Mouse (Mus musculus): ENCODE measurements around the gene Pianp. TPM values are rescaled to one million over a fixed set of nuclear protein-coding genes. Genes with fewer than 3 reads are reported as not detected.
A peak's percentile ranks its signal among the peaks of the same experiment; 100 is the strongest.

Gene Pianp
- 104 and 109 TPM in 2 replicates for polyA plus RNA-seq (2012; rRNA removed)

- H3K4me1 ChIP-seq (ENCODE audit: control insufficient read depth, insufficient read depth, low read length), result 0 out of 2 replicates have a peak, but pooled peaks cover 10% of the 10 kb centered on the region
Observed at GRCm38 (mm10) chr6:124996551-124997501, at the start of gene Pianp. TSS of gene Pianp (plus strand) at chr6:124996694.

GRCm38 (mm10) chr6:124953991-124954715 is 42.3 kb upstream of the Pianp start:
- H3K4me3 ChIP-seq (replicated peaks; ENCODE audit: insufficient read depth, low read depth, low read length), result no peak overlapping the region
- H3K4me1 ChIP-seq (ENCODE audit: control insufficient read depth, insufficient read depth, low read length), result no peaks in the 10 kb centered on the region
- no peak for DNase-seq
- H3K27me3 ChIP-seq (ENCODE audit: control insufficient read depth, insufficient read depth, low read length), result no peaks in the 10 kb centered on the region
- H3K27ac ChIP-seq (ENCODE audit: insufficient read depth, low read length), result no peak overlapping the region
- no peak for TF ChIP-seq CTCF (IDR thresholded peaks at IDR 0.05; ENCODE audit: borderline replicate concordance, insufficient read depth, low read depth, low read length)
- no peak for TF ChIP-seq POLR2A (IDR thresholded peaks at IDR 0.05; ENCODE audit: borderline replicate concordance, insufficient read depth, low read length)
- WGBS, result 86% methylated on average over 2 of the region's 2 CpGs

More at GRCm38 (mm10) chr6:124996551-124997501, at the start of gene Pianp:
- Histone ChIP-seq H3K27me3 (ENCODE audit: control insufficient read depth, insufficient read depth, low read length) (no peaks in the 10 kb centered on the region), H3K27ac (ENCODE audit: insufficient read depth, low read length) (peak within 1 kb of the TSS; percentile 47), H3K4me3 (replicated peaks; ENCODE audit: insufficient read depth, low read depth, low read length) (peak within 1 kb of the TSS; percentile 72)
- DNase-seq, result peak; percentile 88 to 89
- no peak for TF ChIP-seq CTCF (IDR thresholded peaks at IDR 0.05; ENCODE audit: borderline replicate concordance, insufficient read depth, low read depth, low read length)
- peak; percentile 40; the same call in 1 of the 2 replicates for TF ChIP-seq POLR2A (IDR thresholded peaks at IDR 0.05; ENCODE audit: borderline replicate concordance, insufficient read depth, low read length)
- under 1% methylated on average over 70 of the region's 78 CpGs for WGBS

- Histone ChIP-seq H3K4me3 (replicated peaks; ENCODE audit: insufficient read depth, low read depth, low read length) (no peak overlapping the region), H3K27me3 (ENCODE audit: control insufficient read depth, insufficient read depth, low read length) (no peaks in the 10 kb centered on the region), H3K4me1 (ENCODE audit: control insufficient read depth, insufficient read depth, low read length) (no peaks in the 10 kb centered on the region; the same call in 1 of the 2 replicates), H3K27ac (ENCODE audit: insufficient read depth, low read length) (no peak overlapping the region)
- WGBS, result 96% methylated on average over 4 of the region's 4 CpGs
- no peak for DNase-seq
- no peak for TF ChIP-seq POLR2A (IDR thresholded peaks at IDR 0.05; ENCODE audit: borderline replicate concordance, insufficient read depth, low read length)
- no peak for TF ChIP-seq CTCF (IDR thresholded peaks at IDR 0.05; ENCODE audit: borderline replicate concordance, insufficient read depth, low read depth, low read length)
Observed at GRCm38 (mm10) chr6:124955212-124955611, 41.3 kb upstream of the Pianp start.

- TF ChIP-seq CTCF (IDR thresholded peaks at IDR 0.05; ENCODE audit: borderline replicate concordance, insufficient read depth, low read depth, low read length) (no peak), POLR2A (IDR thresholded peaks at IDR 0.05; ENCODE audit: borderline replicate concordance, insufficient read depth, low read length) (no peak)
- Histone ChIP-seq H3K27me3 (ENCODE audit: control insufficient read depth, insufficient read depth, low read length) (no peaks in the 10 kb centered on the region), H3K4me3 (replicated peaks; ENCODE audit: insufficient read depth, low read depth, low read length) (no peak overlapping the region), H3K27ac (ENCODE audit: insufficient read depth, low read length) (no peak overlapping the region), H3K4me1 (ENCODE audit: control insufficient read depth, insufficient read depth, low read length) (no peaks in the 10 kb centered on the region; the same call in 1 of the 2 replicates)
- no peak for DNase-seq
- WGBS, result 78% methylated on average over 3 of the region's 3 CpGs
Observed at GRCm38 (mm10) chr6:124958127-124958526, 38.4 kb upstream of the Pianp start.

- TF ChIP-seq CTCF (IDR thresholded peaks at IDR 0.05; ENCODE audit: borderline replicate concordance, insufficient read depth, low read depth, low read length), result no peak
- TF ChIP-seq POLR2A (IDR thresholded peaks at IDR 0.05; ENCODE audit: borderline replicate concordance, insufficient read depth, low read length), result no peak
- Histone ChIP-seq H3K4me3 (replicated peaks; ENCODE audit: insufficient read depth, low read depth, low read length) (no peak overlapping the region), H3K27ac (ENCODE audit: insufficient read depth, low read length) (no peak overlapping the region), H3K4me1 (ENCODE audit: control insufficient read depth, insufficient read depth, low read length) (peaks cover 5% of the 10 kb centered on the region), H3K27me3 (ENCODE audit: control insufficient read depth, insufficient read depth, low read length) (no peaks in the 10 kb centered on the region)
- 71% methylated on average over 13 of the region's 13 CpGs for WGBS
- no peak for DNase-seq
Observed at GRCm38 (mm10) chr6:124959960-124960359, 36.5 kb upstream of the Pianp start.

- no peak for DNase-seq
- H3K4me3 ChIP-seq (replicated peaks; ENCODE audit: insufficient read depth, low read depth, low read length), result no peak overlapping the region
- H3K4me1 ChIP-seq (ENCODE audit: control insufficient read depth, insufficient read depth, low read length), result peaks cover 5% of the 10 kb centered on the region
- TF ChIP-seq POLR2A (IDR thresholded peaks at IDR 0.05; ENCODE audit: borderline replicate concordance, insufficient read depth, low read length) (no peak), CTCF (IDR thresholded peaks at IDR 0.05; ENCODE audit: borderline replicate concordance, insufficient read depth, low read depth, low read length) (no peak)
- H3K27ac ChIP-seq (ENCODE audit: insufficient read depth, low read length), result no peak overlapping the region
- 93% methylated on average over 12 of the region's 12 CpGs for WGBS
- no peaks in the 10 kb centered on the region for H3K27me3 ChIP-seq (ENCODE audit: control insufficient read depth, insufficient read depth, low read length)
Observed at GRCm38 (mm10) chr6:124961021-124961420, 35.5 kb upstream of the Pianp start.

GRCm38 (mm10) chr6:124964638-124965037 is 31.9 kb upstream of the Pianp start:
- WGBS, result 29% methylated on average over 16 of the region's 16 CpGs
- no peak for DNase-seq
- peak overlapping the region; percentile 85; the same call in 1 of the 2 replicates for H3K27ac ChIP-seq (ENCODE audit: insufficient read depth, low read length)
- peaks cover 5% of the 10 kb centered on the region for H3K4me1 ChIP-seq (ENCODE audit: control insufficient read depth, insufficient read depth, low read length)
- TF ChIP-seq POLR2A (IDR thresholded peaks at IDR 0.05; ENCODE audit: borderline replicate concordance, insufficient read depth, low read length), result no peak
- TF ChIP-seq CTCF (IDR thresholded peaks at IDR 0.05; ENCODE audit: borderline replicate concordance, insufficient read depth, low read depth, low read length), result no peak
- no peaks in the 10 kb centered on the region for H3K27me3 ChIP-seq (ENCODE audit: control insufficient read depth, insufficient read depth, low read length)
- peak overlapping the region; percentile 84 for H3K4me3 ChIP-seq (replicated peaks; ENCODE audit: insufficient read depth, low read depth, low read length)
